Mouse (Mus musculus) small intestine, adult 2 months (tissue): ENCODE measurements around the gene Ap2a1. TPM values are rescaled to one million over a fixed set of nuclear protein-coding genes. Genes with fewer than 3 reads are reported as not detected.

Experiments used
- H3K27ac ChIP-seq: fragments of 200-500 bp; 2 replicates; pipeline ENCODE4 v1.5.1; 2012; ENCODE audit warnings: low read depth, low read length, control low read depth, inconsistent platforms; ENCODE audit not compliant: insufficient read depth
- H3K27me3 ChIP-seq: fragments of 200-500 bp; 2 replicates; pipeline ENCODE4 v1.6.1; 2012; ENCODE audit warnings: mild to moderate bottlenecking, moderate library complexity, low read length, inconsistent platforms; ENCODE audit not compliant: control insufficient read depth, insufficient read depth
- H3K36me3 ChIP-seq: fragments of 200-500 bp; 2 replicates; pipeline ENCODE4 v1.6.1; 2012; ENCODE audit warnings: mild to moderate bottlenecking, low read length, control low read depth, inconsistent platforms; ENCODE audit not compliant: control insufficient read depth, insufficient read depth
- H3K4me1 ChIP-seq: fragments of 200-500 bp; 2 replicates; pipeline ENCODE4 v1.6.1; 2012; ENCODE audit warnings: low read length, inconsistent platforms, mixed read lengths; ENCODE audit not compliant: control insufficient read depth, insufficient read depth, insufficient read length
- H3K4me3 ChIP-seq: fragments of 200-500 bp; 2 replicates; pipeline ENCODE4 v1.5.1; 2012; ENCODE audit warnings: low read depth, mild to moderate bottlenecking, control low read depth, inconsistent platforms, low read length, moderate library complexity
- CTCF ChIP-seq: fragments of 200-500 bp; IDR thresholded peaks from 2 replicates; pipeline ENCODE4 v1.5.1; 2012; ENCODE audit warnings: low read depth, mild to moderate bottlenecking, control low read depth, inconsistent platforms, low read length, moderate library complexity, mixed read lengths; ENCODE audit not compliant: insufficient replicate concordance, insufficient read length; ENCODE audit errors: extremely low read depth
- POLR2A ChIP-seq: fragments of 200-500 bp; IDR thresholded peaks from 2 replicates; pipeline ENCODE4 v1.6.1; 2012; ENCODE audit warnings: low read depth, mild to moderate bottlenecking, control low read depth, inconsistent platforms, low read length, moderate library complexity
- WGBS: fragments of 180-500 bp; shearing (Covaris S2); methylation state at CpG from one replicate; pipeline ENCODE4 v1.1.7; 2018; 5-methylcytosine and 5-hydroxymethylcytosine counted together
- polyA plus RNA-seq: library from polyadenylated mRNA; depleted of rRNA; stranded (reverse); fragments of >200 nt; gene quantifications from 2 replicates; pipeline ENCODE4 v1.2.3, GENCODE M21; 2012

Gene Ap2a1
- polyA plus RNA-seq, 1 experiment, result 85.2 TPM

DNA sequence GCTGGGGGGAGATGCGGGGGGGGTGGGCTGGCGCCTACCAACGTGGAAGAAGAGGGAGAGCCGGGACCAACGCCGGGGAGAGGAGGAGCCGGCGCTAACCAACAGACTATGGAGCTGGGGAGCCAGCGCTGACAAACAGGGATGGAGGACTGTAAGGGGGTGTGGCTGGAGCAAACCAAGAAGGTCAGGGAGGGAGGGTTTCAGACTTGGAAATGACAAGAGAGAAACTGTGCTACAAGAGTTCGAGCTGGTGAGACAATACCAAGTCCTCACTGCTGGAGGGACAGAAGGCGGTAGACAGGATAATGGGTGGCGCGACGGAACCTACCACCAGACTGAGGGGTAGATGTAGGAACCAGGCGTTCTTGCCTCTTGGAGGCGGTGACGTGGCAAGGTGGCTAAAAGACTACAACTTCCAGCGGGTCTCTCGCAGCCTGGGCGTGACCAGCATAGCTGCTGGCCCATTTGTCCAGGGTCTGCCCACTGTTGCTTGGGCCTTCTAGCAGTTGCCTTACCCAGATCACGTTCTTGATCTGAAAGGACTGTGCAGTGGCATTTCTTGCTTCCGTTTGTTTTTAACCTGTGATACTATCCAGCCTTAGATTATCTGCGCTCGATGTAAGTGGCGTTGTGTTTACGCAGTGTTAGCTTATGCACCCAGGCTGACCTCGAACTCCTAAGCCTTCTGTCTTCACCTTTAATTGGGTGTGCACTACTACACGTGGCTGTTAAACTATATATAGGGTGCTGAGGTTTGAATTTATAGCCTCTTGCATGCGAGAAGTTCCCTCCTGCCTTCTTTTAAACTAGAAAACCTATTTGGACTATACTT is 59.4 kb downstream of the Ap2a1 start, which contains the start of gene Ptov1:
Gene Ptov1 (minus strand): TSS at position 92 of the 832 bp plus-strand sequence.
- WGBS, result 2% methylated on average over 29 of the region's 29 CpGs
- Histone ChIP-seq H3K4me3 (peak within 1 kb of the TSS; percentile 75), H3K36me3 (no peaks in the 10 kb centered on the region), H3K27me3 (no peaks in the 10 kb centered on the region), H3K4me1 (peaks cover 16% of the 10 kb centered on the region), H3K27ac (peak within 1 kb of the TSS; percentile 82)
- TF ChIP-seq CTCF (no peak), POLR2A (peak; percentile 49)

DNA sequence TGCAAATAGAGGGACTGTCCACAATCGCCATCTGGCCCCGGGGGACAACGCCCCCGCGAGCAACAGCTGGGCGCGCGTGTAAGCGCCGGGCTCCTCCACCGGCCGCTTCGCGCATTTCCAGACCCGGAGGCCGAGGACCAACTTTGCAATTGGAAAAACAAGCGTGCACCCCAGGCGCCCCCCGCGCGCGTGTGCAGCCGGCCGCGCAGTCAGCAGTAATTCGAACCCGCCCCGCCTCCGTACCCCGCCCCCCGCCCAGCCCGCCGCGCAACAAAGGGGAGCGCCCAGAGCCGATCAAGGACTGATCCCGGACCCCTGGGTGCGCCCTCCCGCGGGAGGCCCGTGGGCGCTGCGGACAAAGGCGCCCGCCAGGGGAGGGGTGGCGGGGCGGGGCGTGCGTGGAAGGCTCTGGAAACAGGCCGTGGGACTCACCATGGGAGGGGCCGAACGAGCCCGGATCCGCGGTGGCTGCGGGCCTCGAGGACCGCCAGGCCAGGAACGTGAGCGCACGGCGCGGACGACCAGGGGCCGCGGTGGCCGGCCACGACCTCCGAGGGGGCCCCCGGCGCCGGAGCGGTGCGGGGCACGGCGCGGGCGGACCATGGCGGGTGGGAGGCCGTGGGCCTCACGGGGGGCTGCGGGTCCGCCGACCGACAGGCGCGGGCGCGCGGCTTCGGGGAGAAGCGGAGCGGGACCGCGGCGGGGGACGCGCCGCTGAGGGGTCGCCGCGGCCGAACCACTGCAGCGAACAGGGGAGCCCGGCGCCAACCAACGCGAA is 60.2 kb downstream of the Ap2a1 start:
- WGBS, result under 1% methylated on average over 102 of the region's 108 CpGs
- Histone ChIP-seq H3K4me1 (peaks cover 16% of the 10 kb centered on the region), H3K4me3 (peak overlapping the region; percentile 75), H3K27me3 (no peaks in the 10 kb centered on the region), H3K27ac (peak overlapping the region; percentile 68), H3K36me3 (peaks cover 7% of the 10 kb centered on the region)
- TF ChIP-seq CTCF (no peak), POLR2A (no peak)

GRCm38 (mm10) chr7:44868465-44868864 is 60.8 kb downstream of the Ap2a1 start:
- WGBS, result 9% methylated on average over 16 of the region's 16 CpGs
- 0 out of 2 replicates have a peak overlapping the region, but pooled peaks have one; percentile 14 for H3K27ac ChIP-seq

DNA sequence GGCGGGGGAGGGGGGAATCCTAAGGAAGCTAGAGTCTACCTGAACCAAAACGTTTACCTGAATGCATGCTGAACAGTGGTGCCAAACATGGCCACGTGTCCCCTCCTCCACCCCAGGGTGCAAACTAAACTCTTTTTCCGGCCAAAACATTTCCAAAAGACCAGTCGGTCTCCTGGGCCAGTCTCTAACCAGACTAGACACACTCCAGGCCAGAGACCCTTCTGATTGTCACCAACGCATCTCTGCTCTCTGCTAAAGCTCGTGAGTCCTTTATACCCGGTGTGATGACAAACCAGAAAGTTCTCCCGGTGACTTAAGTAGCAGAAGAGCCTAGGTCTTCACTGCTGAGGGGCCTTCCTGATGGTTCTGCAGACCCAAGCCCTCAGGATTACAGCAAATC is 61.5 kb downstream of the Ap2a1 start:
- Histone ChIP-seq H3K4me3 (no peak overlapping the region), H3K27ac (no peak overlapping the region), H3K27me3 (no peaks in the 10 kb centered on the region), H3K36me3 (peaks cover 20% of the 10 kb centered on the region), H3K4me1 (peaks cover 16% of the 10 kb centered on the region)
- TF ChIP-seq CTCF (no peak), POLR2A (no peak)
- WGBS, result 60% methylated on average over 9 of the region's 9 CpGs

More at GRCm38 (mm10) chr7:44868465-44868864, 60.8 kb downstream of the Ap2a1 start:
- Histone ChIP-seq H3K27me3 (no peaks in the 10 kb centered on the region), H3K4me3 (peak overlapping the region; percentile 75), H3K4me1 (peaks cover 16% of the 10 kb centered on the region), H3K36me3 (peaks cover 14% of the 10 kb centered on the region)
- TF ChIP-seq POLR2A, result no peak
- TF ChIP-seq CTCF, result no peak

GRCm38 (mm10) chr7:44867010-44867702 is 62.1 kb downstream of the Ap2a1 start:
- 74% methylated on average over 19 of the region's 19 CpGs for WGBS
- no peak overlapping the region for H3K4me3 ChIP-seq
- TF ChIP-seq POLR2A (no peak), CTCF (no peak)
- no peaks in the 10 kb centered on the region for H3K27me3 ChIP-seq
- H3K4me1 ChIP-seq, result peaks cover 16% of the 10 kb centered on the region
- H3K27ac ChIP-seq, result no peak overlapping the region
- H3K36me3 ChIP-seq, result peaks cover 27% of the 10 kb centered on the region

- Histone ChIP-seq H3K36me3 (peaks cover 30% of the 10 kb centered on the region), H3K4me3 (no peak overlapping the region), H3K4me1 (peaks cover 16% of the 10 kb centered on the region), H3K27ac (no peak overlapping the region), H3K27me3 (no peaks in the 10 kb centered on the region)
- TF ChIP-seq POLR2A (no peak), CTCF (no peak)
- 26% methylated on average over 15 of the region's 15 CpGs for WGBS
Observed at GRCm38 (mm10) chr7:44866276-44867009, 62.9 kb downstream of the Ap2a1 start.
